Mouse (Mus musculus) lung, adult 2 months (tissue): Measurements from ENCODE around the gene Pip5k1b.

Experiments used
- CTCF ChIP-seq: fragments of 200-500 bp; IDR thresholded peaks from 2 replicates; pipeline ENCODE4 v1.5.1; 2011; ENCODE audit warnings: mild to moderate bottlenecking, low read length, control low read depth; ENCODE audit not compliant: insufficient read depth
- POLR2A ChIP-seq: fragments of 200-500 bp; IDR thresholded peaks from 2 replicates; pipeline ENCODE4 v1.6.1; 2011; ENCODE audit warnings: low read depth, mild to moderate bottlenecking, control low read depth, low read length, borderline replicate concordance; ENCODE audit errors: extremely low read depth

DNA sequence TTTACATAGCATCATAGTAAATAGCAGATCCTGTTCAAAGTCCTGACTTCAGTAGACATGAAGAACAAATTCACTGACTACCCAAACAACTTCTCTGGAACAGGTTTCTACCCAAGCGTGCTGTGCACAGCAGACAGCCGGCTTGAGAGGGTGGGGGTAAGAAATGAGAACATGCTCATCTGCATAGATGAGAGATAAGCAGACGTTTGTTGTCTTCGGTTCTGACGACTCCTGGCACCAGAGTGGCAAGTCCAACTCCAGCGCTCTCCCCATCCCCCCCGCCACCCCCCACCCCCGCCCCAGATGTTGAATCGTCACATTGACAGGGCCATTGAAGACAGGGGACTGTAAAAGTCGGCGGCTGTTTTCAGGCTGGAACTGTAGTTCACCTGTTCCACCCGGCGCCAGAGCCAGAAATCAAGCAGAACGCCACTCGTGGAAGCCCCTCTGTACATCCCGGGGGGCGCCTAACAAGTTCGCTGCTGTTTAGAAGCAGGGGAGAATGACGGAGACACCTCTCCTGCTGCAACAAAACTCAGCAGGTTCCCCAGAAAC, 684 bp downstream of the Pip5k1b start:
- TF ChIP-seq CTCF (no peak), POLR2A (no peak)
